Mouse (Mus musculus) stomach, postnatal 0 days (tissue): Measurements from ENCODE around the gene Birc2. TPM values are rescaled to one million over a fixed set of nuclear protein-coding genes. Genes with fewer than 3 reads are reported as not detected.
A peak's percentile ranks its signal among the peaks of the same experiment; 100 is the strongest.

Source experiments
- ATAC-seq: fragments of 200-750 bp; cut with Nextera tagmentation; 2 replicates; pipeline ENCODE4 v1.8.0; 2017; ENCODE audit not compliant: low FRiP score, low TSS enrichment
- DNase-seq: peaks from one replicate; pipeline ENCODE4 v3.0.0-alpha.2; 2016; ENCODE audit warnings: low spot score
- H3K27ac ChIP-seq: fragments of 300-500 bp; sonication (generic); replicated peaks from 2 replicates; pipeline ENCODE4 v1.5.1; 2014; ENCODE audit warnings: mild to moderate bottlenecking, control low read depth
- H3K27me3 ChIP-seq: fragments of 300-500 bp; sonication (generic); 2 replicates; pipeline ENCODE4 v1.6.1; 2014; ENCODE audit warnings: low read length; ENCODE audit not compliant: control insufficient read depth, insufficient read depth
- H3K36me3 ChIP-seq: fragments of 300-500 bp; sonication (generic); 2 replicates; pipeline ENCODE4 v1.6.1; 2014; ENCODE audit warnings: low read length, mixed read lengths; ENCODE audit not compliant: control insufficient read depth, insufficient read depth
- H3K4me1 ChIP-seq: fragments of 300-500 bp; sonication (generic); replicated peaks from 2 replicates; pipeline ENCODE4 v1.6.1; 2014; ENCODE audit warnings: antibody characterized with exemption; ENCODE audit not compliant: control insufficient read depth, insufficient read depth
- H3K4me2 ChIP-seq: fragments of 300-500 bp; sonication (generic); replicated peaks from 2 replicates; pipeline ENCODE4 v1.6.1; 2014; ENCODE audit warnings: low read depth, mild to moderate bottlenecking, control low read depth, moderate library complexity
- H3K4me3 ChIP-seq: fragments of 300-500 bp; sonication (generic); 2 replicates; pipeline ENCODE4 v1.5.1; 2014; ENCODE audit warnings: low read depth, low read length, control low read depth
- H3K9ac ChIP-seq: fragments of 300-500 bp; sonication (generic); 2 replicates; pipeline ENCODE4 v1.6.1; 2014; ENCODE audit warnings: mild to moderate bottlenecking, low read length, control low read depth, mixed read lengths
- H3K9me3 ChIP-seq: fragments of 300-500 bp; sonication (generic); 2 replicates; pipeline ENCODE4 v1.6.1; 2016; ENCODE audit warnings: low read length; ENCODE audit not compliant: control insufficient read depth
- CTCF ChIP-seq: IDR thresholded peaks from 2 replicates; pipeline ENCODE4 v1.5.1; 2016; ENCODE audit warnings: antibody characterized with exemption, low read depth, mild to moderate bottlenecking, moderate library complexity
- EP300 ChIP-seq: optimal IDR thresholded peaks from 2 replicates; pipeline ENCODE3; 2016; ENCODE audit warnings: antibody characterized with exemption
- WGBS: fragments of 180-500 bp; shearing (Covaris S2); extraction: QIAGEN DNeasy Blood & Tissue Kit; methylation state at CpG from one replicate; pipeline ENCODE4 v1.1.7; 2014; 5-methylcytosine and 5-hydroxymethylcytosine counted together
- microRNA-seq: library from miRNA; unstranded; fragments of <30 nt; microRNA quantifications from one replicate; pipeline ENCODE4, GENCODE M21; 2016
- polyA plus RNA-seq: library from polyadenylated mRNA; unstranded; fragments of >200 nt; fragmentation: Nextera tagmentation; extraction: Ambion mirVana; gene quantifications from 2 replicates; pipeline ENCODE4 v1.2.1, GENCODE M21; 2015

Gene Birc2
- polyA plus RNA-seq, 1 experiment from 2014 or later: 17.2 TPM

DNA sequence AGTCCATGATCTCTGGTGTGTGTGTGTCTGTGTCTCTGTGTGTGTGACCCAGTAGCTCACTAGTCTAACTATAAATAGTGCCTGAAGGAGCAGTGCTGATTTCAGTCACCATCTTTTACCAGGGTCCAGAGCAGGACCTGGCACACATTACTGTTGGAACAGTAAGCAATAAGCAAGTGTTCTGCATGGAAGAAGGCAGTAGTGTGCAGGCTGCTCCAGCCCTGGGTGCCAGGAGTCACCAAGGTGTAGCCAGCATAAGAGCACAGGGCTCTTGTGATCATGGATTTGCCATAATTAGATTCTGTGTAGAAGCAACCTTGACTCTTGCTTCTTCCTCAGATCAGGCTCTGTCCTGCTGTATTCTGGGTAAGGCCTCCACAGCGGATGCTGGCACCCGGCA, 64.5 kb downstream of the Birc2 start:
- Histone ChIP-seq H3K9ac (no peak overlapping the region), H3K27ac (no peak overlapping the region), H3K36me3 (peaks cover 9% of the 10 kb centered on the region; the same call in 1 of the 2 replicates), H3K4me2 (no peak overlapping the region), H3K27me3 (no peaks in the 10 kb centered on the region), H3K9me3 (no peaks in the 10 kb centered on the region), H3K4me3 (no peak overlapping the region), H3K4me1 (no peaks in the 10 kb centered on the region)
- 88% methylated on average over 2 of the region's 2 CpGs for WGBS
- ATAC-seq (no peak), DNase-seq (no peak)
- TF ChIP-seq CTCF (no peak), EP300 (no peak)

GRCm38 (mm10) chr9:7769491-7769890, 67.4 kb downstream of the Birc2 start:
- Histone ChIP-seq H3K4me2 (no peak overlapping the region), H3K27ac (no peak overlapping the region), H3K27me3 (no peaks in the 10 kb centered on the region), H3K4me3 (no peak overlapping the region), H3K9ac (no peak overlapping the region), H3K4me1 (no peaks in the 10 kb centered on the region), H3K9me3 (no peaks in the 10 kb centered on the region), H3K36me3 (peaks cover 7% of the 10 kb centered on the region; the same call in 1 of the 2 replicates)
- no peak for TF ChIP-seq EP300
- no peak for TF ChIP-seq CTCF
- 60% methylated on average over 5 of the region's 5 CpGs for WGBS
- DNase-seq (no peak), ATAC-seq (no peak)

DNA sequence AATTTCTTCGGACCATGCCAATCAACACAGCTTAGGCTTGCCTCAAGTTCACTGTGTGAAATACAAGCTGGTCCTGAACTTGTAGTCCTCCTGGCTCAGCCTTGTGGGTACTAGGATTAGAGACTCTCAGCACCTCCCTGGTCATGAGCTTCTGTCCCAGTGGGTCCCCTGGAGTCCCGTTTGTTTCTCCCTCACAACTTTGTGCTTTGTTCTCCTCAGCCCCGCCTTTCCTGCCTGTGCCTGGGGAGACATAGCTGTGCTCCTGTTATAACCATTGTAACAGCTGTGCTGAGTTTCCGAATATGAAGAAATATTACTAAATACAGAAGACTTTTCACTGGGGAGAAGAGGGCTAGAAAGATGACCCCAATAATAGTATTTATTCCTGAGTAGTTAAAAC, 67.8 kb downstream of the Birc2 start:
- no peak for TF ChIP-seq EP300

More for the DNA sequence above, 67.8 kb downstream of the Birc2 start:
- Histone ChIP-seq H3K4me1 (no peaks in the 10 kb centered on the region), H3K27me3 (no peaks in the 10 kb centered on the region), H3K4me3 (no peak overlapping the region), H3K4me2 (no peak overlapping the region), H3K36me3 (peaks cover 4% of the 10 kb centered on the region; the same call in 1 of the 2 replicates), H3K9me3 (no peaks in the 10 kb centered on the region), H3K27ac (no peak overlapping the region), H3K9ac (no peak overlapping the region)
- 65% methylated on average over 4 of the region's 4 CpGs for WGBS
- DNase-seq (no peak), ATAC-seq (no peak)

Small RNA genes within 50 kb of the gene (microRNA-seq; reads per million reads assigned to microRNA genes)
- gene Mir5618: 3.2 reads per million, percentile 1 among the genes with 10 or more reads in this experiment

Other genes with a start within 250 kb of the Birc2 start
- not detected in 2 replicates for gene Mmp20, start 208.8 kb downstream of the Birc2 start, polyA plus RNA-seq
- 0.27 and 0.36 TPM in 2 replicates for gene Mmp7, start 145.0 kb downstream of the Birc2 start, polyA plus RNA-seq
- gene Tmem123, start 73.0 kb downstream of the Birc2 start, polyA plus RNA-seq: 117 and 121 TPM in 2 replicates
- gene Birc3, start 36.1 kb upstream of the Birc2 start, polyA plus RNA-seq: 5.1 and 5.2 TPM in 2 replicates
- 13.6 and 16.0 TPM in 2 replicates for gene Yap1, start 167.5 kb upstream of the Birc2 start, polyA plus RNA-seq
- gene Cfap300, start 205.8 kb upstream of the Birc2 start, polyA plus RNA-seq: 3.3 and 3.7 TPM in 2 replicates